Mouse (Mus musculus): ENCODE results near the gene Cdkn1c.

DNA sequence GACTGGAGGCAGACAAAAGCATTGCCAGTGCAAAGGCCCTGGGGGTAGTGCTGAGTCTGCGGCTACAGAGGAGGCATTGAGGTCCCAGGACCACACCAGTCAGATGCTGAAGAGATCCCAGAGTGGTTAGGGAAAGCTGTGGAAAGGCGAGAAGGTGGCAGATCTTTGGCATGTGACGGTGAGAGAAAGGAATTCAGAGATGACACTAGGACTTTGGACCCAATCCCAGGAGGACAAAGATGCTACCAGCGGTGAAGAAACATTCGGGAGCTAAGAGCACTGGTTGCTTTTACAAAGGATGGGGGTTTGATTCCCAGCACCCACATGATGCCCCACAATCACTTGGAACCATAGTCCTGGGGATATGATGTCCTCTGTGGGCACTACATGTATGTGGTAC is 16.9 kb upstream of the Cdkn1c start:
- TF ChIP-seq CTCF (IDR thresholded peaks at IDR 0.05; ENCODE audit: extremely low read depth, insufficient read depth, insufficient read length, insufficient replicate concordance) (no peak), POLR2A (IDR thresholded peaks at IDR 0.05; ENCODE audit: low read depth, low read length) (no peak)
